Mouse (Mus musculus) forebrain, embryonic 12.5 days (tissue): ENCODE results near the gene Vmn2r37. TPM values are rescaled to one million over a fixed set of nuclear protein-coding genes. Genes with fewer than 3 reads are reported as not detected.
"Not testable (repeated sequence)": the region's sequence is repeated elsewhere in the genome, so short reads cannot be mapped to it uniquely, and the experiment has no call there.

ENCODE experiments used
- ATAC-seq: fragments of 200-750 bp; cut with Nextera tagmentation; 2 replicates; pipeline ENCODE4 v1.8.0; 2017; ENCODE audit warnings: moderate TSS enrichment; ENCODE audit not compliant: low FRiP score
- H3K27ac ChIP-seq: fragments of 300-500 bp; sonication (generic); 2 replicates; pipeline ENCODE4 v1.5.1; 2016; ENCODE audit warnings: mild to moderate bottlenecking
- H3K27me3 ChIP-seq: fragments of 300-500 bp; sonication (generic); 2 replicates; pipeline ENCODE4 v1.6.1; 2016; ENCODE audit warnings: mild to moderate bottlenecking
- H3K36me3 ChIP-seq: fragments of 300-500 bp; sonication (generic); replicated peaks from 2 replicates; pipeline ENCODE4 v1.6.1; 2016; ENCODE audit warnings: mild to moderate bottlenecking
- H3K4me1 ChIP-seq: fragments of 300-500 bp; sonication (generic); 2 replicates; pipeline ENCODE4 v1.6.1; 2016
- H3K4me2 ChIP-seq: fragments of 300-500 bp; sonication (generic); 2 replicates; pipeline ENCODE4 v1.6.1; 2016; ENCODE audit warnings: mild to moderate bottlenecking, moderate library complexity
- H3K4me3 ChIP-seq: fragments of 300-500 bp; sonication (generic); replicated peaks from 2 replicates; pipeline ENCODE4 v1.5.1; 2016; ENCODE audit warnings: mild to moderate bottlenecking
- H3K9ac ChIP-seq: fragments of 300-500 bp; sonication (generic); 2 replicates; pipeline ENCODE4 v1.6.1; 2016; ENCODE audit warnings: mild to moderate bottlenecking
- H3K9me3 ChIP-seq: fragments of 300-500 bp; sonication (generic); 2 replicates; pipeline ENCODE4 v1.6.1; 2016
- WGBS: fragments of 180-500 bp; shearing (Covaris S2); methylation state at CpG from one replicate; pipeline ENCODE4 v1.1.7; 2016; 5-methylcytosine and 5-hydroxymethylcytosine counted together
- polyA plus RNA-seq: library from polyadenylated mRNA; unstranded; fragments of >200 nt; fragmentation: Nextera tagmentation; extraction: Ambion mirVana; gene quantifications from 2 replicates; pipeline ENCODE4 v1.2.1, GENCODE M21; 2016

Gene Vmn2r37
- not detected in 2 replicates for polyA plus RNA-seq

GRCm38 (mm10) chr7:9223553-9223952 is at the start of gene Vmn2r37:
Gene Vmn2r37 (minus strand): TSS chr7:9223653.
- H3K36me3 ChIP-seq, H3K4me3 ChIP-seq, H3K4me1 ChIP-seq, H3K9me3 ChIP-seq, H3K27ac ChIP-seq, H3K27me3 ChIP-seq, H3K4me2 ChIP-seq, H3K9ac ChIP-seq, ATAC-seq: not testable (repeated sequence)
- 56% methylated on average over 2 of the region's 2 CpGs for WGBS

Other genes starting within 250 kb of the Vmn2r37 start
- gene Vmn2r39, start 192.9 kb downstream of the Vmn2r37 start, polyA plus RNA-seq = not detected in 2 replicates
- gene Vmn2r38, start 125.8 kb downstream of the Vmn2r37 start, polyA plus RNA-seq = not detected in 2 replicates